Mouse (Mus musculus) CH12.LX (cell line): ENCODE results near the gene Gdpd1.

Experiments used
- CHD1 ChIP-seq: IDR thresholded peaks from 2 replicates; pipeline ENCODE4 v1.6.1; 2012; ENCODE audit warnings: low read depth, low read length, improper control_type of control experiment, inconsistent platforms
- CHD2 ChIP-seq: IDR thresholded peaks from 2 replicates; pipeline ENCODE4 v1.6.1; 2011; ENCODE audit warnings: low read length, improper control_type of control experiment
- CTCF ChIP-seq, 2 experiments: IDR thresholded peaks in 1 of 2; conservative IDR thresholded peaks in 1 of 2; 2 replicates each; pipeline ENCODE4 v1.5.1; 2011 to 2012; ENCODE audit warnings: low read depth in 2 of 2, low read length in 2 of 2, improper control_type of control experiment in 1 of 2, inconsistent platforms in 1 of 2, mild to moderate bottlenecking in 1 of 2, moderate library complexity in 1 of 2
- EP300 ChIP-seq: IDR thresholded peaks from 2 replicates; pipeline ENCODE4 v1.6.1; 2011; ENCODE audit warnings: low read length, improper control_type of control experiment
- ETS1 ChIP-seq: conservative IDR thresholded peaks from 2 replicates; pipeline ENCODE4 v1.6.1; 2012; ENCODE audit warnings: low read depth, mild to moderate bottlenecking, inconsistent platforms, low read length, improper control_type of control experiment, moderate library complexity
- JUND ChIP-seq: conservative IDR thresholded peaks from 2 replicates; pipeline ENCODE4 v1.6.1; 2011; ENCODE audit warnings: low read depth, low read length, improper control_type of control experiment
- MAZ ChIP-seq: IDR thresholded peaks from 2 replicates; pipeline ENCODE4 v1.6.1; 2012; ENCODE audit warnings: low read depth, mild to moderate bottlenecking, inconsistent platforms, low read length, improper control_type of control experiment, moderate library complexity
- MXI1 ChIP-seq: IDR thresholded peaks from 2 replicates; pipeline ENCODE4 v1.6.1; 2011; ENCODE audit warnings: mild to moderate bottlenecking, low read depth, low read length, improper control_type of control experiment
- POLR2A ChIP-seq: IDR thresholded peaks from 2 replicates; pipeline ENCODE4 v1.6.1; 2011; ENCODE audit warnings: low read depth, mild to moderate bottlenecking, improper control_type of control experiment, low read length
- RAD21 ChIP-seq: IDR thresholded peaks from 2 replicates; pipeline ENCODE4 v1.6.1; 2011; ENCODE audit warnings: low read depth, mild to moderate bottlenecking, low read length, improper control_type of control experiment, moderate library complexity
- RCOR1 ChIP-seq: conservative IDR thresholded peaks from 2 replicates; pipeline ENCODE4 v1.6.1; 2012; ENCODE audit warnings: low read depth, mild to moderate bottlenecking, inconsistent platforms, low read length, improper control_type of control experiment
- SMC3 ChIP-seq: IDR thresholded peaks from 2 replicates; pipeline ENCODE4 v1.6.1; 2011; ENCODE audit warnings: low read depth, low read length, improper control_type of control experiment
- USF2 ChIP-seq: conservative IDR thresholded peaks from 2 replicates; pipeline ENCODE4 v1.6.1; 2011; ENCODE audit warnings: low read depth, low read length, improper control_type of control experiment
- ZKSCAN1 ChIP-seq: IDR thresholded peaks from 2 replicates; pipeline ENCODE4 v1.6.1; 2012; ENCODE audit warnings: low read depth, inconsistent platforms, low read length, improper control_type of control experiment, borderline replicate concordance

DNA sequence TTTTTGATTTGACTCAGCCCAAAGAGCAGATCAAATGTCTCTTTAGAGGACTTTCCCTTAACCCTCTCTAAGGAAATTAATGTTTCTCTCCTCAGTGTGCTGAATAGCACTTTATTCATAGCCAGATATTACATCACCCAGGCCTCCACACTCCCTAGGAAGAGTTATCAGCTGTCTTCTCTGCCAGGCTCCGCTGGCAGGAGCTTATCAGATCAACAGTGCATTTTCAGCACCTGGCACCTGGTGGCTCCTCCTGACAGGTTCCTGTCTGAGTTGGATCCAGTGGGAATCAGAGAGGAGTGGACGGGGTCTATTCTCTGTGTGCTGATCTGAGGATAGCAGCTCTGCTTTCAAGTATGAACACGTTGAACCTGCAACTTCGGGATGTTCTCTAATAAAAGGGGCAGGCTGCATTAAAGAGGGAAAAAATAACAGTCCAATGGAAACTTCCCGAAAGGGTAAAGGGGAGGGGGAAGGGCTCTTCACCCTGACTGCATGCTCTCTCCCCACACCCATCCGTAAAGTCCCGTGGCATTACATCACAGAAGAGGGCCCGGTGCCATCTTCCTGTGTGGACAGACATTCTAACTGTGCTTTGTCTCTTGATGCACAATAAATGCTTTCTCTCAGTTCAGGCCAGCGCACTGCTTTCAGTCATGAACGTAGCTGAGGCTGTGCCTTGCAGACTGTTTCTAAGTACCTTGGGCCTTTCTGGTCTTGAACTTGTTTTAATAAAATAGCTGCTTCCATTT, 71.6 kb downstream of the Gdpd1 start:
- TF ChIP-seq EP300 (no peak), ZKSCAN1 (no peak), CTCF (conservative IDR thresholded peaks at IDR 0.05 in 1 of 2, IDR thresholded peaks at IDR 0.05 in 1 of 2; ENCODE audit: low read depth in 2 of 2, low read length in 2 of 2) (no peak), RAD21 (no peak), SMC3 (no peak), POLR2A (no peak), USF2 (no peak), ETS1 (no peak), JUND (no peak), RCOR1 (no peak), MXI1 (no peak), MAZ (no peak), CHD2 (no peak), CHD1 (no peak)
